Mouse (Mus musculus): Measurements from ENCODE around the gene Sgpl1. TPM values are rescaled to one million over a fixed set of nuclear protein-coding genes. Genes with fewer than 3 reads are reported as not detected.
A peak's percentile ranks its signal among the peaks of the same experiment; 100 is the strongest.

Sgpl1 gene
- polyA plus RNA-seq, 1 experiment from 2014 or later = 64.3 TPM

GRCm38 (mm10) chr10:61162366-61162765 is 14.9 kb upstream of the Sgpl1 start:
- Histone ChIP-seq H3K4me3 (ENCODE audit: low read depth, low read length) (no peak overlapping the region), H3K4me2 (ENCODE audit: low read depth, low read length) (no peak overlapping the region), H3K4me1 (ENCODE audit: control insufficient read depth, insufficient read depth, low read length) (no peaks in the 10 kb centered on the region), H3K9me3 (ENCODE audit: control insufficient read depth, low read length) (no peaks in the 10 kb centered on the region), H3K27ac (replicated peaks; ENCODE audit: low read depth, low read length) (no peak overlapping the region), H3K9ac (ENCODE audit: low read depth, low read length) (no peak overlapping the region), H3K36me3 (ENCODE audit: control insufficient read depth, insufficient read depth, low read length) (no peaks in the 10 kb centered on the region), H3K27me3 (replicated peaks; ENCODE audit: control insufficient read depth, insufficient read depth, low read length) (no peaks in the 10 kb centered on the region)
- ATAC-seq (ENCODE audit: low read depth) (no peak), DNase-seq (ENCODE audit: low spot score) (no peak)
- 53% methylated on average over 3 of the region's 3 CpGs for WGBS

GRCm38 (mm10) chr10:61160671-61161070 is 13.2 kb upstream of the Sgpl1 start:
- 77% methylated on average over 4 of the region's 4 CpGs for WGBS
- H3K9me3 ChIP-seq (ENCODE audit: control insufficient read depth, low read length) = no peaks in the 10 kb centered on the region

GRCm38 (mm10) chr10:61160089-61160488 is 12.6 kb upstream of the Sgpl1 start:
- no peaks in the 10 kb centered on the region for H3K36me3 ChIP-seq (ENCODE audit: control insufficient read depth, insufficient read depth, low read length)
- H3K4me2 ChIP-seq (ENCODE audit: low read depth, low read length) = no peak overlapping the region
- H3K9ac ChIP-seq (ENCODE audit: low read depth, low read length) = no peak overlapping the region
- no peaks in the 10 kb centered on the region for H3K4me1 ChIP-seq (ENCODE audit: control insufficient read depth, insufficient read depth, low read length)
- DNase-seq (ENCODE audit: low spot score) = no peak
- no peak overlapping the region for H3K27ac ChIP-seq (replicated peaks; ENCODE audit: low read depth, low read length)
- no peaks in the 10 kb centered on the region for H3K9me3 ChIP-seq (ENCODE audit: control insufficient read depth, low read length)
- no peak for ATAC-seq (ENCODE audit: low read depth)
- WGBS = 77% methylated on average over 7 of the region's 7 CpGs
- H3K27me3 ChIP-seq (replicated peaks; ENCODE audit: control insufficient read depth, insufficient read depth, low read length) = no peaks in the 10 kb centered on the region
- H3K4me3 ChIP-seq (ENCODE audit: low read depth, low read length) = no peak overlapping the region

More at GRCm38 (mm10) chr10:61160671-61161070, 13.2 kb upstream of the Sgpl1 start:
- Histone ChIP-seq H3K9ac (ENCODE audit: low read depth, low read length) (no peak overlapping the region), H3K4me1 (ENCODE audit: control insufficient read depth, insufficient read depth, low read length) (no peaks in the 10 kb centered on the region), H3K4me3 (ENCODE audit: low read depth, low read length) (no peak overlapping the region), H3K27me3 (replicated peaks; ENCODE audit: control insufficient read depth, insufficient read depth, low read length) (no peaks in the 10 kb centered on the region), H3K36me3 (ENCODE audit: control insufficient read depth, insufficient read depth, low read length) (no peaks in the 10 kb centered on the region), H3K27ac (replicated peaks; ENCODE audit: low read depth, low read length) (no peak overlapping the region), H3K4me2 (ENCODE audit: low read depth, low read length) (no peak overlapping the region)
- DNase-seq (ENCODE audit: low spot score) = no peak
- ATAC-seq (ENCODE audit: low read depth) = no peak

- H3K4me1 ChIP-seq (ENCODE audit: control insufficient read depth, insufficient read depth, low read length) = no peaks in the 10 kb centered on the region
- no peak for DNase-seq (ENCODE audit: low spot score)
- ATAC-seq (ENCODE audit: low read depth) = no peak
- no peak overlapping the region for H3K4me3 ChIP-seq (ENCODE audit: low read depth, low read length)
- H3K36me3 ChIP-seq (ENCODE audit: control insufficient read depth, insufficient read depth, low read length) = no peaks in the 10 kb centered on the region
- no peak overlapping the region for H3K9ac ChIP-seq (ENCODE audit: low read depth, low read length)
- WGBS = 78% methylated on average over 3 of the region's 3 CpGs
- no peak overlapping the region for H3K4me2 ChIP-seq (ENCODE audit: low read depth, low read length)
- no peaks in the 10 kb centered on the region for H3K9me3 ChIP-seq (ENCODE audit: control insufficient read depth, low read length)
- H3K27me3 ChIP-seq (replicated peaks; ENCODE audit: control insufficient read depth, insufficient read depth, low read length) = no peaks in the 10 kb centered on the region
- no peak overlapping the region for H3K27ac ChIP-seq (replicated peaks; ENCODE audit: low read depth, low read length)
Observed at GRCm38 (mm10) chr10:61158594-61158993, 11.1 kb upstream of the Sgpl1 start.

- H3K4me2 ChIP-seq (ENCODE audit: low read depth, low read length) = no peak overlapping the region
- DNase-seq (ENCODE audit: low spot score) = no peak
- no peaks in the 10 kb centered on the region for H3K27me3 ChIP-seq (replicated peaks; ENCODE audit: control insufficient read depth, insufficient read depth, low read length)
- H3K27ac ChIP-seq (replicated peaks; ENCODE audit: low read depth, low read length) = no peak overlapping the region
- no peaks in the 10 kb centered on the region for H3K36me3 ChIP-seq (ENCODE audit: control insufficient read depth, insufficient read depth, low read length)
- 98% methylated on average over 2 of the region's 2 CpGs for WGBS
- no peak overlapping the region for H3K4me3 ChIP-seq (ENCODE audit: low read depth, low read length)
- H3K4me1 ChIP-seq (ENCODE audit: control insufficient read depth, insufficient read depth, low read length) = no peaks in the 10 kb centered on the region
- ATAC-seq (ENCODE audit: low read depth) = no peak
- H3K9me3 ChIP-seq (ENCODE audit: control insufficient read depth, low read length) = no peaks in the 10 kb centered on the region
- no peak overlapping the region for H3K9ac ChIP-seq (ENCODE audit: low read depth, low read length)
Observed at GRCm38 (mm10) chr10:61156453-61156852, 8.9 kb upstream of the Sgpl1 start.

GRCm38 (mm10) chr10:61155611-61156010 is 8.1 kb upstream of the Sgpl1 start:
- H3K9me3 ChIP-seq (ENCODE audit: control insufficient read depth, low read length) = no peaks in the 10 kb centered on the region
- H3K4me3 ChIP-seq (ENCODE audit: low read depth, low read length) = no peak overlapping the region
- no peaks in the 10 kb centered on the region for H3K4me1 ChIP-seq (ENCODE audit: control insufficient read depth, insufficient read depth, low read length)
- DNase-seq (ENCODE audit: low spot score) (no peak), ATAC-seq (ENCODE audit: low read depth) (no peak)
- no peaks in the 10 kb centered on the region for H3K36me3 ChIP-seq (ENCODE audit: control insufficient read depth, insufficient read depth, low read length)
- H3K27me3 ChIP-seq (replicated peaks; ENCODE audit: control insufficient read depth, insufficient read depth, low read length) = no peaks in the 10 kb centered on the region
- no peak overlapping the region for H3K9ac ChIP-seq (ENCODE audit: low read depth, low read length)
- 69% methylated on average over 3 of the region's 3 CpGs for WGBS
- H3K27ac ChIP-seq (replicated peaks; ENCODE audit: low read depth, low read length) = no peak overlapping the region
- no peak overlapping the region for H3K4me2 ChIP-seq (ENCODE audit: low read depth, low read length)

- H3K27me3 ChIP-seq (replicated peaks; ENCODE audit: control insufficient read depth, insufficient read depth, low read length) = no peaks in the 10 kb centered on the region
- ATAC-seq (ENCODE audit: low read depth) = no peak
- no peaks in the 10 kb centered on the region for H3K36me3 ChIP-seq (ENCODE audit: control insufficient read depth, insufficient read depth, low read length)
- H3K9ac ChIP-seq (ENCODE audit: low read depth, low read length) = no peak overlapping the region
- no peak for DNase-seq (ENCODE audit: low spot score)
- H3K4me2 ChIP-seq (ENCODE audit: low read depth, low read length) = no peak overlapping the region
- no peaks in the 10 kb centered on the region for H3K4me1 ChIP-seq (ENCODE audit: control insufficient read depth, insufficient read depth, low read length)
- H3K27ac ChIP-seq (replicated peaks; ENCODE audit: low read depth, low read length) = no peak overlapping the region
- no peak overlapping the region for H3K4me3 ChIP-seq (ENCODE audit: low read depth, low read length)
- H3K9me3 ChIP-seq (ENCODE audit: control insufficient read depth, low read length) = no peaks in the 10 kb centered on the region
Observed at GRCm38 (mm10) chr10:61152131-61152530, 4.6 kb upstream of the Sgpl1 start.

- DNase-seq (ENCODE audit: low spot score) (peak; percentile 89), ATAC-seq (ENCODE audit: low read depth) (no peak)
Observed at GRCm38 (mm10) chr10:61150616-61151015, 3.1 kb upstream of the Sgpl1 start.

GRCm38 (mm10) chr10:61149476-61149875 is 2.0 kb upstream of the Sgpl1 start:
- H3K4me3 ChIP-seq (ENCODE audit: low read depth, low read length) = no peak overlapping the region
- peaks cover 7% of the 10 kb centered on the region for H3K4me1 ChIP-seq (ENCODE audit: control insufficient read depth, insufficient read depth, low read length)
- H3K9ac ChIP-seq (ENCODE audit: low read depth, low read length) = no peak overlapping the region
- no peaks in the 10 kb centered on the region for H3K27me3 ChIP-seq (replicated peaks; ENCODE audit: control insufficient read depth, insufficient read depth, low read length)
- DNase-seq (ENCODE audit: low spot score) = no peak
- no peak for ATAC-seq (ENCODE audit: low read depth)
- H3K36me3 ChIP-seq (ENCODE audit: control insufficient read depth, insufficient read depth, low read length) = no peaks in the 10 kb centered on the region
- no peaks in the 10 kb centered on the region for H3K9me3 ChIP-seq (ENCODE audit: control insufficient read depth, low read length)
- WGBS = 77% methylated on average over 3 of the region's 3 CpGs
- H3K4me2 ChIP-seq (ENCODE audit: low read depth, low read length) = no peak overlapping the region
- H3K27ac ChIP-seq (replicated peaks; ENCODE audit: low read depth, low read length) = no peak overlapping the region

More at GRCm38 (mm10) chr10:61150616-61151015, 3.1 kb upstream of the Sgpl1 start:
- Histone ChIP-seq H3K4me1 (ENCODE audit: control insufficient read depth, insufficient read depth, low read length) (peaks cover 1% of the 10 kb centered on the region), H3K4me3 (ENCODE audit: low read depth, low read length) (no peak overlapping the region), H3K27ac (replicated peaks; ENCODE audit: low read depth, low read length) (no peak overlapping the region), H3K9me3 (ENCODE audit: control insufficient read depth, low read length) (no peaks in the 10 kb centered on the region), H3K9ac (ENCODE audit: low read depth, low read length) (no peak overlapping the region), H3K27me3 (replicated peaks; ENCODE audit: control insufficient read depth, insufficient read depth, low read length) (no peaks in the 10 kb centered on the region), H3K36me3 (ENCODE audit: control insufficient read depth, insufficient read depth, low read length) (no peaks in the 10 kb centered on the region), H3K4me2 (ENCODE audit: low read depth, low read length) (no peak overlapping the region)
- 42% methylated on average over 6 of the region's 6 CpGs for WGBS
